Mouse (Mus musculus) Patski (cell line): ENCODE data around the gene Plekhh1. TPM values are rescaled to one million over a fixed set of nuclear protein-coding genes. Genes with fewer than 3 reads are reported as not detected.

Experiments used
- ATAC-seq: fragments of 100-300 bp; one replicate; pipeline ENCODE4 v1.8.0; 2021
- CTCF ChIA-PET: fragments of 350-600 bp; sonication (Branson Sonifier 250); formaldehyde crosslinking; loops from one replicate; lab custom pipeline; 2022; ENCODE audit warnings: inconsistent platforms; lab: Charles Lee
- POLR2A ChIA-PET: fragments of 350-600 bp; sonication (Branson Sonifier 250); formaldehyde crosslinking; loops from one replicate; lab custom pipeline; 2022; ENCODE audit warnings: antibody characterized with exemption, inconsistent platforms; lab: Charles Lee
- DNase-seq: peaks from one replicate; pipeline ENCODE4 v3.0.0-alpha.2; 2011; ENCODE audit warnings: low read depth, low spot score
- H3K27me3 ChIP-seq: fragments of 371-371 bp; one replicate; pipeline ENCODE4 v1.5.1; 2021
- CTCF ChIP-seq: fragments of 100-300 bp; IDR thresholded peaks from one replicate; pipeline ENCODE4 v1.5.1; 2021
- in situ Hi-C: fragments of 300-500 bp; cut with MboI; formaldehyde crosslinking; loops from 3 replicates; pipeline ENCODE4 v1.11.1; 2018; ENCODE audit warnings: low pct_unique_long_range_greater_than_20kb, mixed read lengths
- polyA plus RNA-seq: library from polyadenylated mRNA; unstranded; gene quantifications from one replicate; pipeline ENCODE4 v1.2.3, GENCODE M21; 2021

Gene Plekhh1
- polyA plus RNA-seq, 1 experiment from 2014 or later, result 3.9 TPM

- H3K27me3 ChIP-seq, result no peaks in the 10 kb centered on the region
- ATAC-seq (no peak), DNase-seq (no peak)
- in situ Hi-C loops, result loop anchor here (25.0 kb wide), 1 partner anchor 911 kb away; no protein-coding TSS in a partner anchor
- peak; percentile 49 for TF ChIP-seq CTCF
- ChIA-PET CTCF (interaction anchor here (0.7 to 1.4 kb wide), 2 partner anchors 8 to 12 kb away, joined by 3 to 4 read pairs; no protein-coding TSS in a partner anchor), POLR2A (no interaction called here)
These were observed 93.9 kb downstream of the Plekhh1 start for GRCm38 (mm10) chr12:79122820-79123219.

GRCm38 (mm10) chr12:79130299-79131177 lies 101.6 kb downstream of the Plekhh1 start, which contains the start of gene Arg2:
TSS of gene Arg2 (plus strand) at chr12:79130777.
- in situ Hi-C loops, result no loop called here
- ATAC-seq, result peak; percentile 51
- ChIA-PET CTCF (interaction anchor here (0.9 to 1.8 kb wide), 5 partner anchors 8 to 27 kb away, joined by 4 to 5 read pairs (median 5); no protein-coding TSS in a partner anchor), POLR2A (interaction anchor here (0.6 to 1.0 kb wide), 2 partner anchors 10 to 68 kb away, joined by 3 to 4 read pairs; no protein-coding TSS in a partner anchor)
- no peak for TF ChIP-seq CTCF
- no peaks in the 10 kb centered on the region for H3K27me3 ChIP-seq
- DNase-seq, result no peak

Other genes starting within 250 kb of the Plekhh1 start
- 86.4 TPM for gene Atp6v1d, start 167.5 kb upstream of the Plekhh1 start, polyA plus RNA-seq
- gene Eif2s1, start 167.3 kb upstream of the Plekhh1 start, polyA plus RNA-seq, result 70.4 TPM
- gene Plek2, start 122.2 kb upstream of the Plekhh1 start, polyA plus RNA-seq, result 0.09 TPM
- 5.6 TPM for gene Tmem229b, start 21.5 kb upstream of the Plekhh1 start, polyA plus RNA-seq
- 18.8 TPM for gene Pigh, start 60.5 kb downstream of the Plekhh1 start, polyA plus RNA-seq
- 20.4 TPM for gene Arg2, start 101.6 kb downstream of the Plekhh1 start, polyA plus RNA-seq
- gene Vti1b, start 143.5 kb downstream of the Plekhh1 start, polyA plus RNA-seq, result 116 TPM
- 31.4 TPM for gene Rdh11, start 163.1 kb downstream of the Plekhh1 start, polyA plus RNA-seq
- 1.8 TPM for gene Rdh12, start 179.8 kb downstream of the Plekhh1 start, polyA plus RNA-seq